In the genomic region with DNA sequence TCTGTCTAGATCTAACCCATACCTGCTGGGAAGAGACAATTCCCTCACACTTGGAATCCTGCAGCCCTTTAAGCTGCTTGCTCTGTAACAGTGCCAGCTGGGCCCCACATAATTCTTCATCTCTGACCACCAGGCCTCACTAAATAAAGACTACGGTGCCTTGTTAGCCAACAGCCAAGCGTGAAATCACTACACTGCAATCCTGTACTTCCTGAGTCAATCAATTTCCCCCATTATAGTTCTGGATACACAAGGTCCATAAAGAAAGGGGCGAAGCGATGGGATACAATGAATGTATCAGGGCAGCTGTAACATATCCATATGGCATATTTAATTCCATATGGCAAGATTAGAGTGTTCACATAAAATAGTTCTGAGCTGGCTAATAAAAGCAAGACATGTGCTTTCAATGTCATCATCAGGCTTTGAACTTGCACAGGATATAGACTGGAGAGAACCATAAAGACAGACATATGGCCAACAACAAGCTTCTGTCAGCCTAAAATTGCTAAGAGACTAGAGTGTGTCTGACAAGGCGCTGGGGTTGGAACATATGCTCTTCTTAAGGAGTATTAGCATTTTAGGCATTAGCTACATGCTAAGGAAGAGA, we compare ENCODE assay signal across 10 mouse cellular contexts.
DNase-seq lines count a peak whose midpoint lies in the region; ATAC-seq lines count a peak whose summit lies in the region.
"Had no signal": no experiment of that assay in that cellular context is flagged by ENCODE, and none has a peak within 500 bp of the region (broad histone marks: within the 10 kb centered on the region; RNA-seq: fewer than 3 reads in every experiment).

No protein-coding gene starts in this region.

- no peak overlapping the region for H3K9ac ChIP-seq in kidney, embryonic 15.5 days
- H3K9ac ChIP-seq in embryonic facial prominence, embryonic 14.5 days (ENCODE audit: low read depth, low read length) = no peak overlapping the region
- no peak overlapping the region for H3K9ac ChIP-seq in hindbrain, embryonic 12.5 days
- H3K9ac ChIP-seq in midbrain, embryonic 13.5 days (replicated peaks) = no peak overlapping the region
- H3K9ac ChIP-seq: liver, embryonic 12.5 days had no signal

- H3K9me3 ChIP-seq in kidney, embryonic 15.5 days (replicated peaks) = no peaks in the 10 kb centered on the region
- no peaks in the 10 kb centered on the region for H3K9me3 ChIP-seq in embryonic facial prominence, embryonic 14.5 days (ENCODE audit: control insufficient read depth, low read length)
- H3K9me3 ChIP-seq in hindbrain, embryonic 12.5 days (replicated peaks) = no peaks in the 10 kb centered on the region
- no peaks in the 10 kb centered on the region for H3K9me3 ChIP-seq in midbrain, embryonic 13.5 days
- H3K9me3 ChIP-seq: liver, embryonic 12.5 days had no signal

- H3K36me3 ChIP-seq in kidney, embryonic 15.5 days = no peaks in the 10 kb centered on the region
- no peaks in the 10 kb centered on the region for H3K36me3 ChIP-seq in embryonic facial prominence, embryonic 14.5 days (ENCODE audit: control insufficient read depth, insufficient read depth, low read length)
- no peaks in the 10 kb centered on the region for H3K36me3 ChIP-seq in hindbrain, embryonic 12.5 days
- no peaks in the 10 kb centered on the region for H3K36me3 ChIP-seq in midbrain, embryonic 13.5 days
- H3K36me3 ChIP-seq: liver, embryonic 12.5 days had no signal

- H3K27ac ChIP-seq in kidney, embryonic 15.5 days = peak overlapping the region; percentile 73
- no peak overlapping the region for H3K27ac ChIP-seq in embryonic facial prominence, embryonic 14.5 days (replicated peaks; ENCODE audit: low read depth, low read length)
- no peak overlapping the region for H3K27ac ChIP-seq in hindbrain, embryonic 12.5 days
- no peak overlapping the region for H3K27ac ChIP-seq in midbrain, embryonic 13.5 days
- H3K27ac ChIP-seq: liver, embryonic 12.5 days had no signal

- H3K4me2 ChIP-seq in kidney, embryonic 15.5 days = no peak overlapping the region
- no peak overlapping the region for H3K4me2 ChIP-seq in embryonic facial prominence, embryonic 14.5 days (ENCODE audit: low read depth, low read length)
- no peak overlapping the region for H3K4me2 ChIP-seq in hindbrain, embryonic 12.5 days (replicated peaks)
- no peak overlapping the region for H3K4me2 ChIP-seq in midbrain, embryonic 13.5 days (replicated peaks)
- H3K4me2 ChIP-seq: liver, embryonic 12.5 days had no signal

- 0 out of 2 replicates have a peak, but pooled peaks cover 4% of the 10 kb centered on the region for H3K4me1 ChIP-seq in kidney, embryonic 15.5 days
- no peaks in the 10 kb centered on the region for H3K4me1 ChIP-seq in embryonic facial prominence, embryonic 14.5 days (ENCODE audit: control insufficient read depth, insufficient read depth, low read length)
- peaks cover 8% of the 10 kb centered on the region for H3K4me1 ChIP-seq in hindbrain, embryonic 12.5 days
- H3K4me1 ChIP-seq in midbrain, embryonic 13.5 days (replicated peaks) = peaks cover 31% of the 10 kb centered on the region
- H3K4me1 ChIP-seq: liver, embryonic 12.5 days had no signal

- no peaks in the 10 kb centered on the region for H3K27me3 ChIP-seq in kidney, embryonic 15.5 days
- H3K27me3 ChIP-seq in embryonic facial prominence, embryonic 14.5 days (replicated peaks; ENCODE audit: control insufficient read depth, insufficient read depth, low read length) = no peaks in the 10 kb centered on the region
- H3K27me3 ChIP-seq in hindbrain, embryonic 12.5 days = peaks cover 12% of the 10 kb centered on the region; the same call in 1 of the 2 replicates
- H3K27me3 ChIP-seq in midbrain, embryonic 13.5 days = peaks cover 4% of the 10 kb centered on the region; the same call in 1 of the 2 replicates
- H3K27me3 ChIP-seq: liver, embryonic 12.5 days had no signal

- 37% methylated on average over 5 of the region's 5 CpGs for WGBS in kidney, embryonic 15.5 days
- 55% methylated on average over 5 of the region's 5 CpGs for WGBS in embryonic facial prominence, embryonic 14.5 days
- WGBS in hindbrain, embryonic 12.5 days = 33% methylated on average over 5 of the region's 5 CpGs
- WGBS in midbrain, embryonic 13.5 days = 12% methylated on average over 5 of the region's 5 CpGs

- no peak for DNase-seq in kidney, adult 8-10 months
- peak; percentile 44 for DNase-seq in embryonic facial prominence, embryonic 14.5 days (ENCODE audit: low spot score)
- DNase-seq in thymus, postnatal 4 days = no peak
- DNase-seq in thymus, postnatal 36 days = no peak
- DNase-seq: adrenal gland, postnatal 14 days had no signal

- ATAC-seq in kidney, embryonic 15.5 days (replicated peaks; ENCODE audit: low FRiP score) = peak; percentile 81
- no peak for ATAC-seq in embryonic facial prominence, embryonic 14.5 days (ENCODE audit: low read depth)
- ATAC-seq in hindbrain, embryonic 12.5 days (ENCODE audit: low FRiP score) = peak; percentile 86
- peak; percentile 81 for ATAC-seq in midbrain, embryonic 13.5 days
- ATAC-seq in CD4-positive, CD25-positive, alpha-beta regulatory T cell, adult 4 months = no peak
- ATAC-seq: liver, embryonic 12.5 days had no signal

- no peak overlapping the region for H3K4me3 ChIP-seq in kidney, embryonic 15.5 days (replicated peaks)
- no peak overlapping the region for H3K4me3 ChIP-seq in embryonic facial prominence, embryonic 14.5 days (ENCODE audit: low read depth, low read length)
- no peak overlapping the region for H3K4me3 ChIP-seq in hindbrain, embryonic 12.5 days
- H3K4me3 ChIP-seq in midbrain, embryonic 13.5 days (replicated peaks) = no peak overlapping the region
- H3K4me3 ChIP-seq: liver, embryonic 12.5 days had no signal

Comparison
In these comparisons a context has a peak if more than half of its experiments do, and no peak if none do; other contexts are left out.
1. ATAC-seq: peak in kidney, embryonic 15.5 days (single experiment), hindbrain, embryonic 12.5 days (single experiment) and midbrain, embryonic 13.5 days (single experiment); none in embryonic facial prominence, embryonic 14.5 days (single experiment) and CD4-positive, CD25-positive, alpha-beta regulatory T cell, adult 4 months (single experiment).